Mouse (Mus musculus): Measurements from ENCODE around the gene Rab33a.

DNA sequence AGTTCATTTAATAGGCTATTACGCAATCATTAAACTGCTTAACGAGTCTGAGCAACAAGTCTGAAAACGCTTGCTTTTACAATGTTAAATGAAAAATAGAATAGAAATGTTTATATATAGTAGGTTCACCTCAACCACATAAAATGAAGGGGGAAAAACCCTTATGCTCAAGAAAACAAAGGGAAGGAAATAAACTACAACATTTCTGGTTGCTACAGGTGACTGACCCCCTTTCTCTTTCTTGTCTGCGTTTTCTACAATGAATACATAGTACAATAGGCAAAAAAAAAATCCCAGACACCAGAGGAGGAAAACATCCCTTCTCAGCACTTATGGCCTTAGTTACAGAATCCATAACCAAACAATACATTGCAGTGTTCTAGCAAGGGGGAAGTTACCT, 38.0 kb upstream of the Rab33a start:
- no peak for TF ChIP-seq CTCF (IDR thresholded peaks at IDR 0.05; ENCODE audit: insufficient read depth, low read depth, low read length)
- no peak for TF ChIP-seq POLR2A (IDR thresholded peaks at IDR 0.05; ENCODE audit: insufficient read depth, low read depth, low read length)
